Mouse (Mus musculus) erythroblast, adult 5-6 weeks (primary cell): Measurements from ENCODE around the gene Slc23a2. TPM values are rescaled to one million over a fixed set of nuclear protein-coding genes. Genes with fewer than 3 reads are reported as not detected.

Experiments
- ATAC-seq: replicated peaks from 2 replicates; pipeline ENCODE4 v1.8.0; 2016; ENCODE audit warnings: moderate number of reproducible peaks, mild to moderate bottlenecking, moderate TSS enrichment, inconsistent platforms; ENCODE audit not compliant: poor library complexity, low FRiP score, severe bottlenecking
- total RNA-seq, 2 experiments: library from RNA; stranded (forward) in 1 of 2; stranded (reverse) in 1 of 2; fragments of 150-400 nt in 1 of 2; fragments of 200-764, 138-1000 nt in 1 of 2; gene quantifications; 2 replicates each; pipeline versions ENCODE4 v1.2.3 to v1.2.4; 2015 to 2017; ENCODE audit warnings: low replicate concordance in 2 of 2

Slc23a2 gene
- total RNA-seq, 2 experiments from 2014 or later, result 5.7 to 7.5 TPM

GRCm38 (mm10) chr2:132028894-132029605 lies 115.9 kb downstream of the Slc23a2 start:
- no peak for ATAC-seq

GRCm38 (mm10) chr2:132028107-132028506 lies 116.8 kb downstream of the Slc23a2 start:
- no peak for ATAC-seq

GRCm38 (mm10) chr2:132027366-132027765 lies 117.5 kb downstream of the Slc23a2 start:
- ATAC-seq, result no peak

GRCm38 (mm10) chr2:132024028-132024427 lies 120.9 kb downstream of the Slc23a2 start:
- ATAC-seq, result no peak

- no peak for ATAC-seq
These were observed 122.3 kb downstream of the Slc23a2 start for GRCm38 (mm10) chr2:132022621-132023020.

- no peak for ATAC-seq
These were observed 123.3 kb downstream of the Slc23a2 start for GRCm38 (mm10) chr2:132021616-132022015.

- ATAC-seq, result no peak
These were observed 123.8 kb downstream of the Slc23a2 start for GRCm38 (mm10) chr2:132020991-132021541.

- ATAC-seq, result no peak
These were observed 124.5 kb downstream of the Slc23a2 start for GRCm38 (mm10) chr2:132020420-132020819.

- ATAC-seq, result no peak
These were observed 125.5 kb downstream of the Slc23a2 start for GRCm38 (mm10) chr2:132019372-132019811.

- ATAC-seq, result no peak
These were observed 126.8 kb downstream of the Slc23a2 start for GRCm38 (mm10) chr2:132018156-132018555.

- ATAC-seq, result no peak
These were observed 127.3 kb downstream of the Slc23a2 start for GRCm38 (mm10) chr2:132017611-132018010.

GRCm38 (mm10) chr2:132016034-132016433 lies 128.9 kb downstream of the Slc23a2 start:
- ATAC-seq, result no peak

GRCm38 (mm10) chr2:132013152-132013551 lies 131.8 kb downstream of the Slc23a2 start:
- ATAC-seq, result no peak

GRCm38 (mm10) chr2:132010781-132011180 lies 134.1 kb downstream of the Slc23a2 start:
- no peak for ATAC-seq

GRCm38 (mm10) chr2:132008186-132008585 lies 136.7 kb downstream of the Slc23a2 start:
- ATAC-seq, result no peak

GRCm38 (mm10) chr2:132007475-132007819 lies 137.5 kb downstream of the Slc23a2 start:
- no peak for ATAC-seq

- ATAC-seq, result no peak
These were observed 138.1 kb downstream of the Slc23a2 start for GRCm38 (mm10) chr2:132006561-132007474.

- no peak for ATAC-seq
These were observed 139.5 kb downstream of the Slc23a2 start for GRCm38 (mm10) chr2:132005445-132005844.

- no peak for ATAC-seq
These were observed 140.3 kb downstream of the Slc23a2 start for GRCm38 (mm10) chr2:132004495-132005136.

GRCm38 (mm10) chr2:132003916-132004315 lies 141.0 kb downstream of the Slc23a2 start:
- no peak for ATAC-seq
